Mouse (Mus musculus): ENCODE measurements around the gene Col23a1. TPM values are rescaled to one million over a fixed set of nuclear protein-coding genes. Genes with fewer than 3 reads are reported as not detected.
A peak's percentile ranks its signal among the peaks of the same experiment; 100 is the strongest.

The Col23a1 gene
- polyA plus RNA-seq, 1 experiment from 2014 or later: 4.4 TPM

GRCm38 (mm10) chr11:51555066-51555465 lies 265.3 kb downstream of the Col23a1 start:
- no peak for ATAC-seq
- Histone ChIP-seq H3K27ac (ENCODE audit: low read depth, low read length) (no peak overlapping the region), H3K9me3 (ENCODE audit: control insufficient read depth, low read length) (no peaks in the 10 kb centered on the region), H3K4me1 (ENCODE audit: control insufficient read depth, insufficient read depth, low read depth, low read length) (no peaks in the 10 kb centered on the region; the same call in 1 of the 2 replicates), H3K9ac (ENCODE audit: low read depth, low read length) (no peak overlapping the region), H3K4me2 (ENCODE audit: low read length) (no peak overlapping the region), H3K4me3 (ENCODE audit: low read length) (no peak overlapping the region), H3K27me3 (replicated peaks; ENCODE audit: control insufficient read depth, insufficient read depth, low read length) (no peaks in the 10 kb centered on the region), H3K36me3 (ENCODE audit: control insufficient read depth, insufficient read depth, low read length) (no peaks in the 10 kb centered on the region)
- 49% methylated on average over 2 of the region's 2 CpGs for WGBS

GRCm38 (mm10) chr11:51563276-51563675 lies 273.6 kb downstream of the Col23a1 start:
- Histone ChIP-seq H3K4me3 (ENCODE audit: low read length) (no peak overlapping the region), H3K4me1 (ENCODE audit: control insufficient read depth, insufficient read depth, low read depth, low read length) (no peaks in the 10 kb centered on the region), H3K36me3 (ENCODE audit: control insufficient read depth, insufficient read depth, low read length) (no peaks in the 10 kb centered on the region), H3K27me3 (replicated peaks; ENCODE audit: control insufficient read depth, insufficient read depth, low read length) (no peaks in the 10 kb centered on the region), H3K9ac (ENCODE audit: low read depth, low read length) (no peak overlapping the region), H3K27ac (ENCODE audit: low read depth, low read length) (no peak overlapping the region), H3K9me3 (ENCODE audit: control insufficient read depth, low read length) (no peaks in the 10 kb centered on the region), H3K4me2 (ENCODE audit: low read length) (no peak overlapping the region)
- 88% methylated on average over 1 of the region's 1 CpGs for WGBS
- no peak for ATAC-seq

GRCm38 (mm10) chr11:51565062-51565461 lies 275.3 kb downstream of the Col23a1 start:
- Histone ChIP-seq H3K27me3 (replicated peaks; ENCODE audit: control insufficient read depth, insufficient read depth, low read length) (no peaks in the 10 kb centered on the region), H3K4me2 (ENCODE audit: low read length) (no peak overlapping the region), H3K27ac (ENCODE audit: low read depth, low read length) (no peak overlapping the region), H3K4me3 (ENCODE audit: low read length) (no peak overlapping the region), H3K4me1 (ENCODE audit: control insufficient read depth, insufficient read depth, low read depth, low read length) (no peaks in the 10 kb centered on the region), H3K9me3 (ENCODE audit: control insufficient read depth, low read length) (no peaks in the 10 kb centered on the region), H3K9ac (ENCODE audit: low read depth, low read length) (no peak overlapping the region), H3K36me3 (ENCODE audit: control insufficient read depth, insufficient read depth, low read length) (no peaks in the 10 kb centered on the region)
- no peak for ATAC-seq
- WGBS: 37% methylated on average over 3 of the region's 3 CpGs

- Histone ChIP-seq H3K27me3 (replicated peaks; ENCODE audit: control insufficient read depth, insufficient read depth, low read length) (no peaks in the 10 kb centered on the region), H3K4me1 (ENCODE audit: control insufficient read depth, insufficient read depth, low read depth, low read length) (no peaks in the 10 kb centered on the region), H3K9me3 (ENCODE audit: control insufficient read depth, low read length) (no peaks in the 10 kb centered on the region), H3K4me3 (ENCODE audit: low read length) (no peak overlapping the region), H3K27ac (ENCODE audit: low read depth, low read length) (no peak overlapping the region), H3K36me3 (ENCODE audit: control insufficient read depth, insufficient read depth, low read length) (no peaks in the 10 kb centered on the region), H3K9ac (ENCODE audit: low read depth, low read length) (no peak overlapping the region), H3K4me2 (ENCODE audit: low read length) (no peak overlapping the region)
- 91% methylated on average over 6 of the region's 6 CpGs for WGBS
- ATAC-seq: no peak
These were observed 276.2 kb downstream of the Col23a1 start for GRCm38 (mm10) chr11:51565951-51566350.

GRCm38 (mm10) chr11:51568801-51569200 lies 279.1 kb downstream of the Col23a1 start:
- no peaks in the 10 kb centered on the region for H3K27me3 ChIP-seq (replicated peaks; ENCODE audit: control insufficient read depth, insufficient read depth, low read length)
- no peak overlapping the region for H3K4me3 ChIP-seq (ENCODE audit: low read length)
- H3K4me1 ChIP-seq (ENCODE audit: control insufficient read depth, insufficient read depth, low read depth, low read length): no peaks in the 10 kb centered on the region
- no peak overlapping the region for H3K27ac ChIP-seq (ENCODE audit: low read depth, low read length)
- WGBS: 89% methylated on average over 4 of the region's 4 CpGs
- H3K9ac ChIP-seq (ENCODE audit: low read depth, low read length): no peak overlapping the region
- ATAC-seq: no peak
- H3K36me3 ChIP-seq (ENCODE audit: control insufficient read depth, insufficient read depth, low read length): no peaks in the 10 kb centered on the region
- H3K9me3 ChIP-seq (ENCODE audit: control insufficient read depth, low read length): no peaks in the 10 kb centered on the region
- no peak overlapping the region for H3K4me2 ChIP-seq (ENCODE audit: low read length)

GRCm38 (mm10) chr11:51576454-51576853 lies 286.7 kb downstream of the Col23a1 start:
- no peak overlapping the region for H3K4me2 ChIP-seq (ENCODE audit: low read length)
- H3K27ac ChIP-seq (ENCODE audit: low read depth, low read length): no peak overlapping the region
- H3K9ac ChIP-seq (ENCODE audit: low read depth, low read length): no peak overlapping the region
- 58% methylated on average over 4 of the region's 4 CpGs for WGBS
- no peak overlapping the region for H3K4me3 ChIP-seq (ENCODE audit: low read length)
- no peaks in the 10 kb centered on the region for H3K36me3 ChIP-seq (ENCODE audit: control insufficient read depth, insufficient read depth, low read length)
- no peaks in the 10 kb centered on the region for H3K9me3 ChIP-seq (ENCODE audit: control insufficient read depth, low read length)
- no peak for ATAC-seq
- H3K4me1 ChIP-seq (ENCODE audit: control insufficient read depth, insufficient read depth, low read depth, low read length): no peaks in the 10 kb centered on the region
- no peaks in the 10 kb centered on the region for H3K27me3 ChIP-seq (replicated peaks; ENCODE audit: control insufficient read depth, insufficient read depth, low read length)

GRCm38 (mm10) chr11:51577587-51577986 lies 287.9 kb downstream of the Col23a1 start:
- Histone ChIP-seq H3K4me1 (ENCODE audit: control insufficient read depth, insufficient read depth, low read depth, low read length) (no peaks in the 10 kb centered on the region), H3K9ac (ENCODE audit: low read depth, low read length) (no peak overlapping the region), H3K4me2 (ENCODE audit: low read length) (no peak overlapping the region), H3K27me3 (replicated peaks; ENCODE audit: control insufficient read depth, insufficient read depth, low read length) (no peaks in the 10 kb centered on the region), H3K4me3 (ENCODE audit: low read length) (no peak overlapping the region), H3K27ac (ENCODE audit: low read depth, low read length) (no peak overlapping the region), H3K36me3 (ENCODE audit: control insufficient read depth, insufficient read depth, low read length) (no peaks in the 10 kb centered on the region), H3K9me3 (ENCODE audit: control insufficient read depth, low read length) (no peaks in the 10 kb centered on the region)
- WGBS: 83% methylated on average over 7 of the region's 7 CpGs
- no peak for ATAC-seq

GRCm38 (mm10) chr11:51579024-51579423 lies 289.3 kb downstream of the Col23a1 start:
- Histone ChIP-seq H3K27me3 (replicated peaks; ENCODE audit: control insufficient read depth, insufficient read depth, low read length) (no peaks in the 10 kb centered on the region), H3K27ac (ENCODE audit: low read depth, low read length) (no peak overlapping the region), H3K36me3 (ENCODE audit: control insufficient read depth, insufficient read depth, low read length) (no peaks in the 10 kb centered on the region), H3K4me2 (ENCODE audit: low read length) (no peak overlapping the region), H3K9ac (ENCODE audit: low read depth, low read length) (no peak overlapping the region), H3K9me3 (ENCODE audit: control insufficient read depth, low read length) (no peaks in the 10 kb centered on the region), H3K4me3 (ENCODE audit: low read length) (no peak overlapping the region), H3K4me1 (ENCODE audit: control insufficient read depth, insufficient read depth, low read depth, low read length) (peaks cover 3% of the 10 kb centered on the region)
- no peak for ATAC-seq
- 68% methylated on average over 4 of the region's 4 CpGs for WGBS

GRCm38 (mm10) chr11:51582713-51583112 lies 293.0 kb downstream of the Col23a1 start:
- H3K27ac ChIP-seq (ENCODE audit: low read depth, low read length): no peak overlapping the region
- H3K36me3 ChIP-seq (ENCODE audit: control insufficient read depth, insufficient read depth, low read length): 0 out of 2 replicates have a peak, but pooled peaks cover 2% of the 10 kb centered on the region
- ATAC-seq: no peak
- peaks cover 13% of the 10 kb centered on the region for H3K4me1 ChIP-seq (ENCODE audit: control insufficient read depth, insufficient read depth, low read depth, low read length)
- no peaks in the 10 kb centered on the region for H3K9me3 ChIP-seq (ENCODE audit: control insufficient read depth, low read length)
- H3K4me2 ChIP-seq (ENCODE audit: low read length): no peak overlapping the region
- H3K4me3 ChIP-seq (ENCODE audit: low read length): no peak overlapping the region
- WGBS: 25% methylated on average over 8 of the region's 8 CpGs
- no peaks in the 10 kb centered on the region for H3K27me3 ChIP-seq (replicated peaks; ENCODE audit: control insufficient read depth, insufficient read depth, low read length)
- no peak overlapping the region for H3K9ac ChIP-seq (ENCODE audit: low read depth, low read length)

- Histone ChIP-seq H3K9ac (ENCODE audit: low read depth, low read length) (peak overlapping the region; percentile 72), H3K27ac (ENCODE audit: low read depth, low read length) (peak overlapping the region; percentile 90), H3K27me3 (replicated peaks; ENCODE audit: control insufficient read depth, insufficient read depth, low read length) (no peaks in the 10 kb centered on the region), H3K36me3 (ENCODE audit: control insufficient read depth, insufficient read depth, low read length) (peaks cover 6% of the 10 kb centered on the region; the same call in 1 of the 2 replicates), H3K4me3 (ENCODE audit: low read length) (peak overlapping the region; percentile 70), H3K4me2 (ENCODE audit: low read length) (peak overlapping the region; percentile 78), H3K4me1 (ENCODE audit: control insufficient read depth, insufficient read depth, low read depth, low read length) (peaks cover 13% of the 10 kb centered on the region), H3K9me3 (ENCODE audit: control insufficient read depth, low read length) (no peaks in the 10 kb centered on the region)
- ATAC-seq: peak; percentile 40
- 5% methylated on average over 9 of the region's 9 CpGs for WGBS
These were observed 294.3 kb downstream of the Col23a1 start for GRCm38 (mm10) chr11:51584057-51584430.

All from hindbrain, embryonic 16.5 days (tissue).